Mouse (Mus musculus) E14TG2a.4 (cell line): ENCODE measurements around the gene P4ha2.
"Not testable (repeated sequence)": the region's sequence is repeated elsewhere in the genome, so short reads cannot be mapped to it uniquely, and the experiment has no call there.

Source experiments
- H3K27me3 ChIP-seq: 2 replicates; pipeline ENCODE4 v1.6.1; 2014; ENCODE audit warnings: low read length, control low read depth; ENCODE audit not compliant: insufficient read depth
- H3K36me3 ChIP-seq: 2 replicates; pipeline ENCODE4 v1.6.1; 2014; ENCODE audit warnings: low read length, control low read depth; ENCODE audit not compliant: insufficient read depth
- H3K4me1 ChIP-seq: replicated peaks from 2 replicates; pipeline ENCODE4 v1.6.1; 2014; ENCODE audit warnings: low read depth, low read length, control low read depth
- H3K4me3 ChIP-seq: replicated peaks from 2 replicates; pipeline ENCODE4 v1.5.1; 2014; ENCODE audit warnings: mild to moderate bottlenecking, low read length
- H3K9me3 ChIP-seq: 2 replicates; pipeline ENCODE4 v1.6.1; 2014; ENCODE audit warnings: low read length, control low read depth
- CTCF ChIP-seq: conservative IDR thresholded peaks from 2 replicates; pipeline ENCODE4 v1.5.1; 2014; ENCODE audit warnings: low read length
- NANOG ChIP-seq: IDR thresholded peaks from 2 replicates; pipeline ENCODE4 v1.6.1; 2014; ENCODE audit warnings: borderline replicate concordance, low read length, mixed read lengths
- POU5F1 ChIP-seq: IDR thresholded peaks from 2 replicates; pipeline ENCODE4 v1.6.1; 2014; ENCODE audit warnings: low read length, borderline replicate concordance

P4ha2 gene

DNA sequence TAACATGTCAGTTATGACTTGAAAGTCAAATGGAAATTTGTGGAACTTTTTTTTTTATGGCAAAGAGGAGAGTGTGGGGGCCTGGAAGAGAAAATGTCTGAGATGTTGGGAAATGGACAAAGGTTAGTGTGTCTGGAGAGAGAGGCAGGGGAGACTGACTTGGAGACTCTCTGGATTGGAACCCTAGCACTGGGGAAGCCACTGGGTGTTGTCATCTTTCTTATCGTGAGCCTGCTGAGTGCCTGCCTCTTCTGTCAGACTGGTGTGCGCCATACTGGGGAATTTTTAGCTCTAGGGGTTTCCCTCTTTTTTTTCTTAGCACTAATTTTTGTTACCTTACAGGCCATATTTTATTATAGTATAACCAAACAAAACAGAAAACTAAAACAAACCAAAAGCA lies 27.5 kb downstream of the P4ha2 start:
- Histone ChIP-seq H3K36me3 (peaks cover 20% of the 10 kb centered on the region), H3K9me3 (no peaks in the 10 kb centered on the region), H3K4me3 (no peak overlapping the region), H3K27me3 (no peaks in the 10 kb centered on the region), H3K4me1 (peaks cover 9% of the 10 kb centered on the region)
- no peak for TF ChIP-seq POU5F1
- TF ChIP-seq CTCF: no peak
- no peak for TF ChIP-seq NANOG

DNA sequence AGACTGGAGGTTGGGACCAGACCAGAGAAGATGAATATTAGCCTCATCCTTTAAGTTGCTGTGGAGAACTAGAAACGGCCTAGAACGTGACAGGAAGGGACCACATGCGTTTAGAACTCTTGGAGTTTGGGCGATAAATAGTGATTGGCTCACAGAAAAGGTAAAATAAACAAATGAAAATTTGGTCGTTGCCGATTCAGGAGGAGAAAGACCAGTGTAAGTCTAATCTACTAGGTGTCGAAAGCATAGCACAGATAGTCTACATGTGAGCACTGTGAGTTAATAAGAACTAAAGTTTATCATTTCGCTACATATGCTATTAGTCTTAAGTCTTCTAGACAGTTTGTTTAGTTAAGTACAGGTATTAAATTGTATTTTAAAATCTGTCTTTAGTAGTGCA lies 30.1 kb downstream of the P4ha2 start:
- TF ChIP-seq NANOG (no peak), POU5F1 (no peak), CTCF (no peak)
- Histone ChIP-seq H3K27me3 (no peaks in the 10 kb centered on the region), H3K4me3 (no peak overlapping the region), H3K9me3 (no peaks in the 10 kb centered on the region), H3K4me1 (peaks cover 9% of the 10 kb centered on the region), H3K36me3 (peaks cover 14% of the 10 kb centered on the region)

GRCm38 (mm10) chr11:54130721-54131120 lies 30.8 kb downstream of the P4ha2 start:
- H3K27me3 ChIP-seq: no peaks in the 10 kb centered on the region
- H3K36me3 ChIP-seq: peaks cover 7% of the 10 kb centered on the region
- TF ChIP-seq NANOG (no peak), POU5F1 (no peak), CTCF (no peak)
- peaks cover 9% of the 10 kb centered on the region for H3K4me1 ChIP-seq
- no peak overlapping the region for H3K4me3 ChIP-seq
- no peaks in the 10 kb centered on the region for H3K9me3 ChIP-seq

DNA sequence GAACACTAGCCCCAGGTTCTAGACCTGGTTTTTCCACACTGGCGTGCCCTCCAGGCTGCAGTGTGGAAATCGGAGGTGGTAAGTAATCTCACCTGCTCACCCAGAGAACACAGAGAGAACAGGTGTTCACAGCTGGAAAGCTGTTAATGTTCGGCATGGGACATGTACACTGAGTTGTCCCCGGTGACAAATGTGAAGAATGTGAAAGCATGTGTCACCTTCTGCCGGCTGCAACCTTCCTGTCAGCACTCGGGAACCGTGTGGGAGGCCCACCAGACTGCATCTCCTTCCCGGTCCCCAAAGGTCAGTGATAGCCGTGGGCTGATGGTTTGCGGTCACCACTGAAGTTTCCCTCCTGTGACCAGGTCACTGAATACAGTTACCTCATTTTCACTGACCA lies 32.4 kb downstream of the P4ha2 start:
- Histone ChIP-seq H3K36me3 (peaks cover 5% of the 10 kb centered on the region; the same call in 1 of the 2 replicates), H3K4me3 (no peak overlapping the region), H3K4me1 (peaks cover 1% of the 10 kb centered on the region; the same call in 1 of the 2 replicates), H3K27me3 (no peaks in the 10 kb centered on the region), H3K9me3 (no peaks in the 10 kb centered on the region)
- TF ChIP-seq NANOG: no peak
- TF ChIP-seq CTCF: no peak
- TF ChIP-seq POU5F1: no peak

- no peaks in the 10 kb centered on the region for H3K4me1 ChIP-seq
- H3K27me3 ChIP-seq: no peaks in the 10 kb centered on the region
- H3K36me3 ChIP-seq: peaks cover 5% of the 10 kb centered on the region; the same call in 1 of the 2 replicates
- TF ChIP-seq CTCF (no peak), POU5F1 (no peak), NANOG (no peak)
- no peak overlapping the region for H3K4me3 ChIP-seq
- no peaks in the 10 kb centered on the region for H3K9me3 ChIP-seq
Observed at GRCm38 (mm10) chr11:54134905-54135304, 35.0 kb downstream of the P4ha2 start.

GRCm38 (mm10) chr11:54140159-54140558 lies 40.3 kb downstream of the P4ha2 start:
- not testable (repeated sequence) for H3K9me3 ChIP-seq, H3K36me3 ChIP-seq, H3K27me3 ChIP-seq, H3K4me3 ChIP-seq, H3K4me1 ChIP-seq

GRCm38 (mm10) chr11:54141200-54141971 lies 41.5 kb downstream of the P4ha2 start:
- H3K4me1 ChIP-seq: no peaks in the 10 kb centered on the region
- H3K27me3 ChIP-seq: no peaks in the 10 kb centered on the region
- no peaks in the 10 kb centered on the region for H3K9me3 ChIP-seq
- H3K36me3 ChIP-seq: no peaks in the 10 kb centered on the region
- no peak overlapping the region for H3K4me3 ChIP-seq
- TF ChIP-seq CTCF: peak; percentile 50
- no peak for TF ChIP-seq POU5F1

GRCm38 (mm10) chr11:54144886-54145285 lies 45.0 kb downstream of the P4ha2 start:
- H3K27me3 ChIP-seq: no peaks in the 10 kb centered on the region
- peaks cover 6% of the 10 kb centered on the region for H3K9me3 ChIP-seq
- H3K4me1 ChIP-seq: no peaks in the 10 kb centered on the region
- TF ChIP-seq NANOG (no peak), CTCF (peak; percentile 87), POU5F1 (no peak)
- H3K4me3 ChIP-seq: no peak overlapping the region
- H3K36me3 ChIP-seq: no peaks in the 10 kb centered on the region

GRCm38 (mm10) chr11:54145990-54146389 lies 46.1 kb downstream of the P4ha2 start:
- TF ChIP-seq NANOG: no peak
- no peak for TF ChIP-seq POU5F1
- TF ChIP-seq CTCF: no peak
- Histone ChIP-seq H3K4me3 (no peak overlapping the region), H3K36me3 (no peaks in the 10 kb centered on the region), H3K9me3 (peaks cover 6% of the 10 kb centered on the region), H3K4me1 (no peaks in the 10 kb centered on the region), H3K27me3 (no peaks in the 10 kb centered on the region)
